Mouse (Mus musculus) myocyte (in vitro differentiated cells): ENCODE measurements at regions not wholly inside any gene's neighbourhood (a gene's known extent, or its start where the extent isn't known, plus 50 kb on each side); places are given as distances from the start of the nearest gene placed in this dataset.

Experiments
- CEBPB ChIP-seq: IDR thresholded peaks from 2 replicates; pipeline ENCODE4 v1.6.1; 2011; ENCODE audit warnings: mild to moderate bottlenecking, moderate library complexity; ENCODE audit not compliant: poor library complexity, insufficient read depth, severe bottlenecking
- E2F4 ChIP-seq: IDR thresholded peaks from one replicate; pipeline ENCODE4 v1.6.1; 2011; ENCODE audit warnings: mild to moderate bottlenecking, control low read depth, moderate library complexity; ENCODE audit not compliant: insufficient read depth
- MAX ChIP-seq: IDR thresholded peaks from one replicate; pipeline ENCODE4 v1.6.1; 2011; ENCODE audit warnings: low read depth, mild to moderate bottlenecking, control low read depth
- MYOD1 ChIP-seq, 3 experiments: IDR thresholded peaks; one replicate each; pipeline ENCODE4 v1.6.1; 2011; ENCODE audit warnings: control low read depth in 2 of 3, low read depth in 2 of 3, mild to moderate bottlenecking in 2 of 3, moderate library complexity in 1 of 3; ENCODE audit not compliant: insufficient read length in 2 of 3, control insufficient read depth in 1 of 3
- MYOG ChIP-seq, 3 experiments: IDR thresholded peaks; one replicate each; pipeline ENCODE4 v1.6.1; 2011; ENCODE audit warnings: control low read depth in 2 of 3, low read depth in 2 of 3, mild to moderate bottlenecking in 2 of 3; ENCODE audit not compliant: insufficient read length in 2 of 3, control insufficient read depth in 1 of 3, insufficient read depth in 1 of 3
- POLR2A ChIP-seq: IDR thresholded peaks from one replicate; pipeline ENCODE4 v1.6.1; 2011; ENCODE audit warnings: low read depth, mild to moderate bottlenecking, control low read depth, moderate library complexity; ENCODE audit not compliant: insufficient read length
- POLR2AphosphoS2 ChIP-seq: IDR thresholded peaks from one replicate; pipeline ENCODE4 v1.6.1; 2011; ENCODE audit warnings: low read depth, control low read depth; ENCODE audit not compliant: insufficient read length
- REST ChIP-seq: IDR thresholded peaks from one replicate; pipeline ENCODE4 v1.6.1; 2011; ENCODE audit warnings: mild to moderate bottlenecking, control low read depth, moderate library complexity; ENCODE audit not compliant: insufficient read depth, insufficient read length
- SRF ChIP-seq: IDR thresholded peaks from one replicate; pipeline ENCODE4 v1.6.1; 2011; ENCODE audit warnings: low read depth; ENCODE audit not compliant: control insufficient read depth, insufficient read length
- TCF12 ChIP-seq: IDR thresholded peaks from one replicate; pipeline ENCODE4 v1.6.1; 2011; ENCODE audit warnings: mild to moderate bottlenecking, control low read depth; ENCODE audit not compliant: poor library complexity, insufficient read depth, severe bottlenecking

- TF ChIP-seq POLR2AphosphoS2 (no peak), MYOD1 (IDR thresholded peaks at IDR 0.05; ENCODE audit: control insufficient read depth in 1 of 3, insufficient read length in 2 of 3, low read depth in 2 of 3) (no peak), POLR2A (no peak), TCF12 (no peak), MAX (no peak), CEBPB (no peak), SRF (no peak), E2F4 (no peak), REST (no peak), MYOG (IDR thresholded peaks at IDR 0.05; ENCODE audit: control insufficient read depth in 1 of 3, insufficient read depth in 1 of 3, insufficient read length in 2 of 3, low read depth in 2 of 3) (no peak)
Measured at GRCm38 (mm10) chr12:52436941-52437340, 66.8 kb upstream of the Arhgap5 start.
